Mouse (Mus musculus) kidney, adult 2 months (tissue): Measurements from ENCODE around the gene Jmjd1c.

Experiments
- CTCF ChIP-seq: fragments of 200-500 bp; conservative IDR thresholded peaks from 2 replicates; pipeline ENCODE4 v1.5.1; 2011; ENCODE audit warnings: low read depth, mild to moderate bottlenecking, control low read depth, low read length, moderate library complexity, mixed read lengths; ENCODE audit not compliant: insufficient read depth, insufficient read length
- POLR2A ChIP-seq: fragments of 200-500 bp; IDR thresholded peaks from one replicate; pipeline ENCODE4 v1.6.1; 2011; ENCODE audit warnings: low read depth, low read length, control low read depth

GRCm38 (mm10) chr10:67144269-67144668, 48.3 kb downstream of the Jmjd1c start:
- no peak for TF ChIP-seq CTCF
- TF ChIP-seq POLR2A, result no peak
